Mouse (Mus musculus) midbrain, embryonic 15.5 days (tissue): ENCODE measurements around the gene Gm4767. TPM values are rescaled to one million over a fixed set of nuclear protein-coding genes. Genes with fewer than 3 reads are reported as not detected.
"Not testable (repeated sequence)": the region's sequence is repeated elsewhere in the genome, so short reads cannot be mapped to it uniquely, and the experiment has no call there.

Source experiments
- ATAC-seq: fragments of 200-750 bp; cut with Nextera tagmentation; replicated peaks from 2 replicates; pipeline ENCODE4 v1.8.0; 2017; ENCODE audit warnings: moderate TSS enrichment
- H3K27ac ChIP-seq: fragments of 300-500 bp; sonication (generic); 2 replicates; pipeline ENCODE4 v1.5.1; 2015; ENCODE audit warnings: mild to moderate bottlenecking, inconsistent platforms
- H3K27me3 ChIP-seq: fragments of 300-500 bp; sonication (generic); replicated peaks from 2 replicates; pipeline ENCODE4 v1.6.1; 2015; ENCODE audit warnings: inconsistent platforms
- H3K36me3 ChIP-seq: fragments of 300-500 bp; sonication (generic); replicated peaks from 2 replicates; pipeline ENCODE4 v1.6.1; 2015; ENCODE audit warnings: inconsistent platforms
- H3K4me1 ChIP-seq: fragments of 300-500 bp; sonication (generic); 2 replicates; pipeline ENCODE4 v1.6.1; 2015; ENCODE audit warnings: inconsistent platforms
- H3K4me2 ChIP-seq: fragments of 300-500 bp; sonication (generic); 2 replicates; pipeline ENCODE4 v1.6.1; 2015; ENCODE audit warnings: inconsistent platforms, mild to moderate bottlenecking, moderate library complexity
- H3K4me3 ChIP-seq: fragments of 300-500 bp; sonication (generic); 2 replicates; pipeline ENCODE4 v1.5.1; 2015; ENCODE audit warnings: mild to moderate bottlenecking, inconsistent platforms
- H3K9ac ChIP-seq: fragments of 300-500 bp; sonication (generic); 2 replicates; pipeline ENCODE4 v1.6.1; 2015; ENCODE audit warnings: mild to moderate bottlenecking, inconsistent platforms
- H3K9me3 ChIP-seq: fragments of 300-500 bp; sonication (generic); 2 replicates; pipeline ENCODE4 v1.6.1; 2016; ENCODE audit warnings: inconsistent platforms
- WGBS: fragments of 180-500 bp; shearing (Covaris S2); methylation state at CpG from one replicate; pipeline ENCODE4 v1.1.7; 2015; ENCODE audit warnings: mixed read lengths; 5-methylcytosine and 5-hydroxymethylcytosine counted together
- polyA plus RNA-seq: library from polyadenylated mRNA; unstranded; fragments of >200 nt; fragmentation: Nextera tagmentation; extraction: Ambion mirVana; gene quantifications from 2 replicates; pipeline ENCODE4 v1.2.1, GENCODE M21; 2015

Gm4767 gene
- polyA plus RNA-seq: 3.3 and 3.6 TPM in 2 replicates

DNA sequence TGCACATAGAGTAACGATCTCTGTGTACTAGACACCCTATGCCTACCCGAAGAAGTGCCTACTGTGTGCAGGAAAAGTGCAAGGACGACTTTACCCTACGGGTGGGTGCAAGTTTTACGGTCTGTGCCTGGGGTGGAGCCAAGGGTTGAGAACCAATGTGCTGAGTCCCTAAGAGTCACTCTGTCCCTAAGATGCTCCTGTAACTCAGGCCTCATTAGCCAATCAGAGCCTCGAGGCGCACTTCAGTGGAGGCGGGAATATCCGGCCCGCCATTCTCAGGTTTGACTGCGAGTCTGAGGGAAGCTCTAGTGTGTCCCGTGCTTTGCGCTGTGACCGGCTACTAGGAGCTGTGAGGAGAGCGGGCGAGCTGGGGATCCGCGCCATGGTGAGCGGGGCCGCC lies at the start of gene Gm4767:
Gm4767 (plus strand) TSS at position 288 of the 400 bp plus-strand sequence.
- not testable (repeated sequence) for H3K9me3 ChIP-seq, H3K27me3 ChIP-seq, H3K4me2 ChIP-seq, H3K4me1 ChIP-seq, H3K27ac ChIP-seq, H3K36me3 ChIP-seq, ATAC-seq, H3K9ac ChIP-seq, H3K4me3 ChIP-seq
- 28% methylated on average over 18 of the region's 20 CpGs for WGBS

DNA sequence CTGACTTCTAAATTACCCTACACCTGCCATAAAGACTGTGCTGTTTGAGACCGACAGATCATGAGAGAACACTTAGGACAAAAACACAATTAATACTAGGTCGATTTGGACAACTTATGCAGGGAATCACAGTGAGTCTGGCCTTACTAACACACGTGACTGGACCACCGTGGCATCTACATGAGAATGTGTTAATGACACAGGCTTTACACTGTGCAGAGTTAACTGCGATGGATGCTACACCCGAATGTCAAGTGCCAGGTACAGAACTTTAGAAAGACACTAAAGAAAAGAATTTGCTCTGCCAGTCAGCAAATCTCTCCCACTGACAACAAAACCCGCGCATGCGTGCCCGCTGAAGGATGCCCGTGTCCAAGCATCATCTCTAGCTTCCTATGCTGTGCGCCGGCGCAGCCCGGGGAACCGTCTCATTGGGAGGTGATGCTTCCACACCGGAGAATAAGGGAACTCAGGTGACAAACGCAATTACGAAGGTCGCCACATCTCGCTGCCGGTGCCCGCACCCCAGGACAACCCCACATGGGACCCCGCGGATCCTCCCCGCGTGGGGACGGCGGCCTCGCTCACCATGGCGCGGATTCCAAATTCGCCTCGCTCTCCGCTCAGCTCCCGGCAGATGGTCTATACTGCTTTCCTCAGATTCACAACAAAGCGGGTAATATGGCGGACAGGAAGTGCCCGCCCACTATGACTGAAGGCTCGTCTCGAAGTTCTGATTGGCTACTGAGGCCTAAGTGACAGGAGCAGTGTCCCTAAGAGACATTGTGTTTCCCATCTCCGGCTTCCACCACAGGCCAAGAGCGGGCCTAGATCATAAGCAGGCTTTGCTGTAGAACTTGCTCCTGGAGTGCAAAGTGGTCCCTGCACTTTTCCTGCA lies 41.2 kb upstream of the Gm4767 start, which contains the start of gene Gm3055:
Gm3055 (minus strand) TSS at position 656 of the 898 bp plus-strand sequence.
- not testable (repeated sequence) for H3K9ac ChIP-seq, H3K36me3 ChIP-seq, H3K27me3 ChIP-seq, H3K4me1 ChIP-seq, H3K4me3 ChIP-seq, H3K27ac ChIP-seq, H3K4me2 ChIP-seq, H3K9me3 ChIP-seq
- peak; percentile 98 for ATAC-seq
- WGBS: no CpG with 5 or more reads among the region's 43 CpGs

DNA sequence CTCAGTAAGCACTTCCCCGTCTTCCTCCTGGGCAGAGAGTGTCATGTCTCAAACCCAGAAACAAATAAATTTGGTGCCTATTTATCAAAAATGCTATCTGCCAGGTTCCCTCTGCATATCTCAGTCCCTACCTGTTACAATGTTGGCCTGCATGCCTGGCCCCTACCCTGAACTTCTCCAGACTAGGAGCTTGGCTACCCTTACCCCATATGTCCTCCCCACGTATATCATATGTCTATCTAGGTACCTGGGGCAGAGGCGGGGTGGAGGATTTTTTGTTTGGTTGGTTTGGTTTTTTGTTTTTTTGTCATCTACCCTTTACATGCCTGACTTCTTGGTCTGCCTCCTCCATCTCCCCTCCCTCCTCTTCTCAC lies 40.6 kb upstream of the Gm4767 start:
- not testable (repeated sequence) for H3K4me3 ChIP-seq, H3K4me2 ChIP-seq, H3K36me3 ChIP-seq, H3K27me3 ChIP-seq, H3K9ac ChIP-seq, H3K4me1 ChIP-seq, H3K9me3 ChIP-seq, H3K27ac ChIP-seq
- WGBS: no CpG with 5 or more reads among the region's 3 CpGs
- peak; percentile 64 for ATAC-seq

DNA sequence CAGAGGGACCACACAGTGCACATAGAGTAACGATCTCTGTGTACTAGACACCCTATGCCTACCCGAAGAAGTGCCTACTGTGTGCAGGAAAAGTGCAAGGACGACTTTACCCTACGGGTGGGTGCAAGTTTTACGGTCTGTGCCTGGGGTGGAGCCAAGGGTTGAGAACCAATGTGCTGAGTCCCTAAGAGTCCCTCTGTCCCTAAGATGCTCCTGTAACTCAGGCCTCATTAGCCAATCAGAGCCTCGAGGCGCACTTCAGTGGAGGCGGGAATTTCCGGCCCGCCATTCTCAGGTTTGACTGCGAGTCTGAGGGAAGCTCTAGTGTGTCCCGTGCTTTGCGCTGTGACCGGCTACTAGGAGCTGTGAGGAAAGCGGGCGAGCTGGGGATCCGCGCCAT lies 34.2 kb downstream of the Gm4767 start:
- ATAC-seq, H3K4me1 ChIP-seq, H3K27me3 ChIP-seq, H3K4me3 ChIP-seq, H3K4me2 ChIP-seq, H3K9ac ChIP-seq, H3K27ac ChIP-seq, H3K9me3 ChIP-seq, H3K36me3 ChIP-seq: not testable (repeated sequence)
- no CpG with 5 or more reads among the region's 18 CpGs for WGBS

DNA sequence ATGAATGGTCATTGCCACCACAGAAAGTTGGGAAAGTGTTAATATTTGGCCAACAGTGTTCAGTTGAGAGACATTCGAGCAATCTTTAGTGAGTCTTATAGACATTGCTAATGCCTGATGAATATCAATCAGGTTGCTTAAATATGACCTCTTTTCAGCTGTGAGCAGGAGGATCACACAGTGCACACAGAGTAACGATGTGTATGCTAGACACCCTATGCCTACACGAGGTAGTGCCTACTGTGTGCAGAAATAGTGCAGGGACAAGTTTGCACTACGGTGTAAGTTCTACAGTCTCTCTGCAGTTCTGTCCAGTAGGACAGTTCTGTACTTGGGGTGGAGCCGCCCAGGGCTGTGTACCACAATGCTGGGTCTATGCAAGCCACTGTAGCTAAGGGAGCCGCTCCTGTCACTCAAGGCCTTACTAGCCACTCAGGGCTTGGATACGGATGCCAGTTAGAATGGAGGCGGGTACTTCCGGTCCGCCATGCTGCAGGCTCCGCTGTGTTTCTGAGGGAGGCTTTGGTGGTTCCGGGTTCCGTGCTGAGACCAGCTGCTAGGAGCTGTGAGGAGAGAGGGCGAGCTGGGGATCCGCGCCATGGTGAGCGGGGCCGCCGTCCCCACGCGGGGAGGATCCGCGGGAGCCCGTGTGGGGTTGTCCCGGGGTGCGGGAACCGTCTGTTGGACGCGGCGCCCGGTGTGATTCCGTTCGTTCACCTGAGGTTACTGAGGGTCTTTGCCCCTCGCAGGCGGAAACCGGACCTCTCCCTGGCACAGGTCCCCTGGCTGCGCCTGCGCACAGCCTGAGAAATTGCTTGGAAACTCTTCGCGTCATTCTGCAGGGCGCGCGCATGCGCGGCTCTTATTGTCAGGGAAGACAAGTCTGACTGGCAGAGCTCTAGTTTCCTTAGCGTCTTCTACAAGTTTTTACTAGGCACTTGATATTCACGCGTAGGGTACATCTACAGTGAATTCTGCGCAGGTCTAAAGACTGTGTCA lies 51.7 kb downstream of the Gm4767 start, which contains the start of gene Gm32687:
Gm32687 (plus strand) TSS at position 526 of the 999 bp plus-strand sequence.
- 29% methylated on average over 5 of the region's 49 CpGs for WGBS
- 0 out of 2 replicates have a peak within 1 kb of the TSS, but pooled peaks have one; percentile 20 for H3K4me2 ChIP-seq
- not testable (repeated sequence) for H3K36me3 ChIP-seq

More for the DNA sequence above, 51.7 kb downstream of the Gm4767 start, which contains the start of gene Gm32687:
- ATAC-seq: peak; percentile 100
- H3K9ac ChIP-seq, H3K9me3 ChIP-seq, H3K27ac ChIP-seq, H3K27me3 ChIP-seq, H3K4me1 ChIP-seq: not testable (repeated sequence)
- H3K4me3 ChIP-seq: 0 out of 2 replicates have a peak within 1 kb of the TSS, but pooled peaks have one; percentile 12

Other genes with a start within 250 kb of the Gm4767 start
- 57.4 and 58.8 TPM in 2 replicates for gene Tle2, start 237.6 kb upstream of the Gm4767 start, polyA plus RNA-seq
- gene Tle6, start 211.1 kb upstream of the Gm4767 start, polyA plus RNA-seq: 6.7 and 8.0 TPM in 2 replicates
- 1.8 and 2.0 TPM in 2 replicates for gene BC025920, start 205.9 kb upstream of the Gm4767 start, polyA plus RNA-seq
- gene Sirt6, start 184.4 kb upstream of the Gm4767 start, polyA plus RNA-seq: 60.1 and 60.4 TPM in 2 replicates
- 19.1 and 20.2 TPM in 2 replicates for gene Ankrd24, start 183.6 kb upstream of the Gm4767 start, polyA plus RNA-seq
- 6.6 and 6.9 TPM in 2 replicates for gene Gm10778, start 163.1 kb upstream of the Gm4767 start, polyA plus RNA-seq
- 16.9 and 18.5 TPM in 2 replicates for gene Zfp433, start 107.4 kb upstream of the Gm4767 start, polyA plus RNA-seq
- 16.4 and 20.8 TPM in 2 replicates for gene Gm3055, start 41.0 kb upstream of the Gm4767 start, polyA plus RNA-seq
- gene Gm32687, start 51.7 kb downstream of the Gm4767 start, polyA plus RNA-seq: 9.1 and 11.7 TPM in 2 replicates
- 6.7 and 7.5 TPM in 2 replicates for gene Zfp781, start 118.3 kb downstream of the Gm4767 start, polyA plus RNA-seq
- gene Zfp873, start 235.9 kb downstream of the Gm4767 start, polyA plus RNA-seq: 17.3 and 17.8 TPM in 2 replicates